Mouse (Mus musculus) lung, adult 2 months (tissue): ENCODE results near the gene Carmil1. TPM values are rescaled to one million over a fixed set of nuclear protein-coding genes. Genes with fewer than 3 reads are reported as not detected.

Experiments
- DNase-seq: peaks from one replicate; pipeline ENCODE4 v3.0.0; 2022
- H3K4me1 ChIP-seq: fragments of 200-500 bp; 2 replicates; pipeline ENCODE4 v1.6.1; 2011; ENCODE audit warnings: low read length; ENCODE audit not compliant: control insufficient read depth, insufficient read depth
- H3K4me3 ChIP-seq: fragments of 200-500 bp; replicated peaks from 2 replicates; pipeline ENCODE3; 2011; ENCODE audit warnings: low read depth, mild to moderate bottlenecking, control low read depth, low read length; ENCODE audit errors: extremely low read depth
- CTCF ChIP-seq: fragments of 200-500 bp; IDR thresholded peaks from 2 replicates; pipeline ENCODE4 v1.5.1; 2011; ENCODE audit warnings: mild to moderate bottlenecking, low read length, control low read depth; ENCODE audit not compliant: insufficient read depth
- POLR2A ChIP-seq: fragments of 200-500 bp; IDR thresholded peaks from 2 replicates; pipeline ENCODE4 v1.6.1; 2011; ENCODE audit warnings: low read depth, mild to moderate bottlenecking, control low read depth, low read length, borderline replicate concordance; ENCODE audit errors: extremely low read depth
- WGBS: fragments of 180-500 bp; shearing (Covaris S2); methylation state at CpG from one replicate; pipeline ENCODE4 v1.1.7; 2018; 5-methylcytosine and 5-hydroxymethylcytosine counted together
- polyA plus RNA-seq: library from polyadenylated mRNA; depleted of rRNA; stranded (reverse); fragments of >200 nt; gene quantifications from 2 replicates; pipeline ENCODE4 v1.2.3, GENCODE M21; 2012

Gene Carmil1
- polyA plus RNA-seq, 1 experiment, result 17.3 TPM

DNA sequence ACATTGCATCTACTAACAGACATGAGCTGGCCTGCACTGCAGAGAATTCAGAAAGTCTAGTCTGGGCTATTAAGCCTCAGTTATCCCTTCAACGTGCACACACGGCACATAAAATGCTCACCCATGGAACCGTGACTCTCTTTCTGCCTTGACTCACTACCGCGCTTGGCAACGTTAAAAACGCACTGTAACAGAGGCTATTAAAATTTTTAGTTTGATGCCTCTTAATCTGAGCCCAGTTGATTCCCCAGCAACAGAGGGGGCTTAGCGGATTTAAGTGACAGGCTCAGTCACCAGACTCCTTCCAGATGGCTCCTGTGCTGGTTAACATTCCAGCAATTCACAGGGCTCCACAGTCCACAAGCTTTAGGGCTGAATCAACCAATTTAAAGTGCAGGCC, 213.0 kb downstream of the Carmil1 start:
- no peak for TF ChIP-seq POLR2A
- TF ChIP-seq CTCF, result no peak
- 93% methylated on average over 8 of the region's 8 CpGs for WGBS
- Histone ChIP-seq H3K4me3 (no peak overlapping the region), H3K4me1 (no peaks in the 10 kb centered on the region)
- DNase-seq, result no peak

DNA sequence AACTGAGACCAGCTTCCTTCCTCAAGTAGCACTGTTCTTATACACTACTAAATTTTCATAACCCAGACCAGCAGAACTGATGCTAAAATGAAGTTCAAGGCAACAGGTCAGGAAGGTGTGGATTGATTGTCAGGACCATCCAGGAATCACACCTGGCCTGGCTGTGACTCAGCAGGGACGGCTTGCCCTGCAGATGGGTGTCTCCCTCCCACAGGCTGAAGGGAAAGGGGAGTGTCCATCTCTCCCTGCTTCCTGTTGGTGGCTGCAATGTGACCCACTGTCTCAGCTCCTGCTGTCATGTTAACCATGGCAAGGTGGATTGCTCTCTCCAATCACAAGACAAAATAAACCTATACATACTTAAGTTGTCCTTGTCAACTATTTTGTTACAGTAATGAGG, 215.1 kb downstream of the Carmil1 start:
- no peak for TF ChIP-seq CTCF
- TF ChIP-seq POLR2A, result no peak
- no peaks in the 10 kb centered on the region for H3K4me1 ChIP-seq
- WGBS, result 44% methylated on average over 1 of the region's 1 CpGs
- H3K4me3 ChIP-seq, result no peak overlapping the region
- DNase-seq, result no peak

DNA sequence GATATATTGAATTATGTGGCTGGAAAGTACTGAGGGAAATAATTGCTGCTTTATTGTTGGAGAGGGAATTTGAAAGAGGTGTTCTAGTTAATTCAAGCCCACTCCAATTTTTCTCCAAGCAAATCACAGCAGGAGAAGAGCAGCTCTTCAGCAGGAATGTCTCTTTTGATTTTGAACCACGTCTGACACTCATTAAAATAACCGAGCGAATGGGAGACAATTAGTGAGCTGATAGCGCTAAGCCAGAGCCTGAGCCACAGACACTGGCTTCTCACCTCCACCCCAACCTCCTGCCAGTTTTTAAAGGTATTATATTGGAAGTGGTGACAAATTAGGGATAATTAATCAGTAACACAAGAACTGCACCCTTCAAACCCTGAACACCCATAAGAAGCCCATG, 217.8 kb downstream of the Carmil1 start:
- no peak for DNase-seq
- Histone ChIP-seq H3K4me1 (no peaks in the 10 kb centered on the region), H3K4me3 (no peak overlapping the region)
- TF ChIP-seq POLR2A, result no peak
- no peak for TF ChIP-seq CTCF
- 77% methylated on average over 4 of the region's 4 CpGs for WGBS

DNA sequence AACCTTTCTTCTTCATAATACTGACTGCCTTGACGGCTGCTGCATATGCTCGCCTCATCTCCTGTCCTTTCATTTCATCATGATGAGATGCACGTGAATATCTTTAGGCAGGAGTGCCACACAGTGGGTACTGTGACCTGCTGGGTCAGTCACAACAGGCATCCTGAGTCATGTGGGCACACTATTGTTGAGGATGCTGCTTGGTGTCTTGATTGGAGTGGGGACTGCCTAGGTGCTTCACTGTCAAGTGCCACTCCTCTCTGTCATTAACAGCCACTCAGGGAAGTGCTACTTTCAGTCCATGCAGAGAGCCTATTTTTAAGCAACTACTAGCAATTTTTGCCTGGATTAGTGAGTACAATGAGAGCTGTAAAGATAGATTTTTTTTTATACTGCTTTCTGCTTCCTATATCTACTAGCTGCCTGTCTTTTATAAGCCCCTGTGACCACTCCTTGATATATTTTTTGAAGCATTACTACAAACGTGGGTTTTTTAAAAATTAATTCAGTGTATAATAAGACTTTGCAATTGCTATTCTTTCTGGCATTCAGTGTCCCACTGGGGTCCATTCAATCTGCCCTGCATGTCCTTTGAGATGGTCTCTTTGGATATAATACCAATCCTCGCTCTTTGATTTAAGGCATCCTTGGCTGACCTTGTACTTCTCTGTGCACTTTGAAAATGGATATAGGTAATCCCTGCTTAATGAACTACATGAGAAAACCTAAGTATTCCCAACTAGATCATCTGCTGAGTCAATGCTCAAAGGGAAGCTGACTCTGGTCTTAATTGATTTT, 225.3 kb downstream of the Carmil1 start:
- TF ChIP-seq POLR2A, result no peak
- TF ChIP-seq CTCF, result no peak
- no peak for DNase-seq
- Histone ChIP-seq H3K4me1 (peaks cover 2% of the 10 kb centered on the region; the same call in 1 of the 2 replicates), H3K4me3 (no peak overlapping the region)
- WGBS, result 80% methylated on average over 5 of the region's 5 CpGs

GRCm38 (mm10) chr13:24051496-24051895, 229.1 kb downstream of the Carmil1 start:
- WGBS, result 11% methylated on average over 2 of the region's 2 CpGs
- no peak for DNase-seq
- no peak overlapping the region for H3K4me3 ChIP-seq
- H3K4me1 ChIP-seq, result peaks cover 2% of the 10 kb centered on the region; the same call in 1 of the 2 replicates
- TF ChIP-seq POLR2A (no peak), CTCF (no peak)

DNA sequence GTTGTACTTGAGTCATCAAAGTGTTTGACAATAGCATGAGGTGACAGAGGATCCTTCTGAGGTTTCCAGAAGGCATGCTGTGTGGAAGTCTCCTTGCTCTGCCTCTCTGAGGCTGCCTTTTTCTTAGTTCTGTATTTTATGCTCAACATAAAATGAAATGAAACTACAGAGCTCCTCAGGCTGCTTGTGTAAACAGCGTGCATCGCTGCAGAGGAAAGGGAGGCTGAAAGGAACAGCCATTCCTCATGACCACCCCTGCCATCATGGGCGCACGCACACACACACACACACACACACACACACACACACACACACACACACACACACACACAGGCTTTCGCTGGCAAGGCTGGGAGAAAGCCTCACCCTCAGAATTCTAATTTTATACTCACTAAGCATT, 230.3 kb downstream of the Carmil1 start:
- no peak overlapping the region for H3K4me3 ChIP-seq
- H3K4me1 ChIP-seq, result peaks cover 2% of the 10 kb centered on the region; the same call in 1 of the 2 replicates
- DNase-seq, result no peak
- TF ChIP-seq CTCF, result no peak
- no peak for TF ChIP-seq POLR2A
- 61% methylated on average over 5 of the region's 5 CpGs for WGBS

DNA sequence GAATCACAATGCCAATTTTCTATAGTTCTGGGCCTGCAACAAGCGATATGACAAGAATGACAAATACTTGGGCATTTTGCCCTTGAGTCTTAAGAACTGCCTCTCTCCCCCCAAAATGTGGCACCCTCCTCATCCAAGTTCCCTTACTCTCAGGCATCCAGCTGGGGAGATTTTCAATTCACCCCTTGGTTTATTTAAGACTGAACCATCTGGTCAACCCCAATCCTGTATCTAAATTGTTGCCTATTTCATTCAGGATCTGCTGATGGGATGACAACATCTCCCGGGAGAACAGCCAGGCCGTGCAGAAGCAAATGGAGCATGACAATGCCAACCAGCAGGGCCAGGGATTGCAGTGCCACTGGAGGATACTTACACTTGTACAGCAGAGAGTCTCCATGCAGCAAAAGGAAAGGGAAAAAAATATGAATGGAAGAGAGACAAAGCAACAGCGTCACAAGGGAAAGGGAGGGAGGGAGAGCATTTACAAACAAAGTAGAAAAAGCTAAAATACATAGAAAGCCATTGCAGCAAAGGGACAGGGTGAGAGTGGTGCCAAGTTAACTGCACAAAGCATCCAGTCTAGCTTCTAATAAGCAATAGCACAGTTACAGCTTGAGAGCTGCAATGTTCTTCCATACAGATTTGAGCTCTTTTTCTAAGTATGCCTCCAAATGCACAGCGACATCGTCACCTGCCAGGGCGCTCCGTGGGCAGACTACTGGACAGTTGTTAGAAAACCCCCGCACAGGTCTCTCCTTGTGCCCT, 231.1 kb downstream of the Carmil1 start:
- DNase-seq, result no peak
- TF ChIP-seq POLR2A (no peak), CTCF (no peak)
- 76% methylated on average over 9 of the region's 9 CpGs for WGBS
- Histone ChIP-seq H3K4me1 (peaks cover 2% of the 10 kb centered on the region; the same call in 1 of the 2 replicates), H3K4me3 (no peak overlapping the region)

- WGBS, result 93% methylated on average over 6 of the region's 6 CpGs
Measured at GRCm38 (mm10) chr13:24048611-24049010, 232.0 kb downstream of the Carmil1 start.

GRCm38 (mm10) chr13:24045271-24045670, 235.3 kb downstream of the Carmil1 start:
- H3K4me1 ChIP-seq, result no peaks in the 10 kb centered on the region
- no peak overlapping the region for H3K4me3 ChIP-seq
- DNase-seq, result no peak
- TF ChIP-seq CTCF (no peak), POLR2A (no peak)
- WGBS, result 87% methylated on average over 3 of the region's 3 CpGs

More at GRCm38 (mm10) chr13:24048611-24049010, 232.0 kb downstream of the Carmil1 start:
- Histone ChIP-seq H3K4me1 (peaks cover 2% of the 10 kb centered on the region; the same call in 1 of the 2 replicates), H3K4me3 (no peak overlapping the region)
- DNase-seq, result no peak
- TF ChIP-seq CTCF (no peak), POLR2A (no peak)
